Mouse (Mus musculus): ENCODE data around the gene Meiob.

GRCm38 (mm10) chr17:24848600-24849031 lies 44.5 kb downstream of the Meiob start:
- TF ChIP-seq CTCF (IDR thresholded peaks at IDR 0.05; ENCODE audit: low read depth) (no peak), EP300 (optimal IDR thresholded peaks at IDR 0.05) (no peak)
